Mouse (Mus musculus) thymus, postnatal 10 days (tissue): ENCODE results near the gene Ror1.

Experiments
- DNase-seq, 2 experiments: peaks; one replicate each; pipeline ENCODE4 v3.0.0; 2021; ENCODE audit warnings: low spot score in 2 of 2

Ror1 gene

DNA sequence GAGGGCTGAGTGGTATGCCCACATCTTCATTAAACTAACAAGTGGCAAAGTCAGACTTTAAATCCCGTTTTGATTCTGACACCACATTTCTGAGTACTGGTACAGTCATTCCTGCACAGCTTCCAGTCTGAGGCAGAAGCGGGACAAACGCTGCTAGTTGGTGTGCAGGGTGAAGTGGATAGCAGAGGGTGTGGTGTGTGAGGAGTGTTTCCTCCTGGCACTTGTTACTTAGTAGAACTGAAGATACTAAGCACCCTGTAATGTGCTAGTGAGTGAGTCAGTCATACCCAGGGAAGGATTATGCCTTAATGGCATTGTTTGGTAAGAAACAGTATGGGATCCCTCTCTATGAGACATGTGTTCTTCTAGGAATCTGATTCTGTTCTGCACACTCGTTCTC is 115.7 kb downstream of the Ror1 start:
- no peak for DNase-seq

- DNase-seq, result peak in 1 of 2 experiments; percentile 33
These were observed 119.0 kb downstream of the Ror1 start for GRCm38 (mm10) chr4:100214324-100215215.

GRCm38 (mm10) chr4:100216587-100216986 is 121.0 kb downstream of the Ror1 start:
- DNase-seq, result no peak

DNA sequence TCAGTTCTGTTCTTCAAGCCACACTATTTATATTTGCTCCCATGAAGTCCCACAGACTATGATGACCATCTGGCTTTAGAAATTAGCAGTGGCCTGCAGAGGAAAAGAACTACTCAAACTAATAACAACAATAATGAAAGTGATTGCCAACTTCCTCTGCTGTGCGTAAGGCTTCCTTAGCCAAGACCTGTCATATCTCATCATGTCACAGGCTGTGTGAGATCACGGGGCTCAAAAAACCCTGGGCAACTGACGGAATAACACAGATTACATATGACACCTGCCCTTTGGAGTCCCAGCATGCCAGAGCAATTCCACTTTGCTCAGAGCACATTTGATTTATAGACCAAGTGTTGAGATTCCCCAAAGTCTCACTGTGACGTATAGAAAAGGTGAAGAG is 123.4 kb downstream of the Ror1 start:
- DNase-seq, result no peak

GRCm38 (mm10) chr4:100219599-100219998 is 124.0 kb downstream of the Ror1 start:
- DNase-seq, result no peak

DNA sequence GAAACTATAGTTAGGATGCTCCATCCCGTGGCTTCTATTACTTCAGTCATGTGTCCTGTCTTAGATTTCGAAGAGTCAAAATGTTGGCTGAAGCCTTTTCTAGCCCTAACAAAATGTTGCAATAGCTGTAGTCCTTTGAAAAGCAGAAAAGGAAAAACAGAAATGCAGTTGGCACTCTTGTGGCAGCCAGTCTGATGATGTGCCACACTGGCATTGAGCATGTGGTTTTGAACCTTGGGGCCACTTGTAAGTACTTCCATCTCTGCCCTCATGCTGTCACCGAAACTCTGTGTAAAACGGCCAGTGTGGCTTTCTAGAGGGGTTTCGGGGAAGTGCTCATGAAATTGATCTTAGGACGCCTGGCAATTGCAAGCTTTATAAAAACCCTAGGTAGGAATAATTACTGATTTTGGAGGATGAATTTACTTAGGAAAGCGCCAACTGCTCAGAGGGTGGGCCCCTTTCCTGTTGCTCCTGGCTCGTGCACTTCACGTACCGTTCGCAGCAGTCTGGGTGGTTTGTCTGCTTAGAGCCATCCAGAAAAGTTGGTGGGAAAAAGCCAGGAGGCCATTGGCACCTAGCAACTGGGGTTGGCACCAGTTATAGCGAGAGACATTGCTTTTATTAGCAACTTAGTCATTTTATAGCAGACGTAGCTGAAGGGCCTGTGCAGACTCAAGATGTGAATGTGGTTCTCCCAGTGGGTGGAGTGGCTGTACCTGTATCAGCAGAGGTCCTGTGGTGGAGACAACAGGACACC is 126.6 kb downstream of the Ror1 start:
- DNase-seq, result no peak

DNA sequence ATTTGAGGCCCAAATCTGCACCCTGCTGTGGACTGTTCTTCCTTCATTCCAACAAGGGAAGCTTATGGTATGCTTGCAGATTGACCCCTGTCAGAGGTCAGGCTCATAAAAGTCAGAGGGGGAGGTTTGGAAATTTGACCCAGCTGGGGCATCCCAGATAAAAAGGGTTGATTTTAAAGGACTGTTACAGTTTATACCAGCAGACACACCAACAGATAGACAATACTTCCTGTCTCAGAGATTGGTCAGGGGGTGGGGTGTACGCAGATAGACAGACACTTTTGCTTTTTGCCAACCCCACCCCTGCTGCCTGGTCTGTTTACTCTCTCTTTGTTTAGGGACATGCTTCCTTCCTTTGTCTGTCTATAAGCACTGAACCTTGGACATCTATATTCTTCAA is 127.9 kb downstream of the Ror1 start:
- no peak for DNase-seq

GRCm38 (mm10) chr4:100223965-100224364 is 128.4 kb downstream of the Ror1 start:
- no peak for DNase-seq

DNA sequence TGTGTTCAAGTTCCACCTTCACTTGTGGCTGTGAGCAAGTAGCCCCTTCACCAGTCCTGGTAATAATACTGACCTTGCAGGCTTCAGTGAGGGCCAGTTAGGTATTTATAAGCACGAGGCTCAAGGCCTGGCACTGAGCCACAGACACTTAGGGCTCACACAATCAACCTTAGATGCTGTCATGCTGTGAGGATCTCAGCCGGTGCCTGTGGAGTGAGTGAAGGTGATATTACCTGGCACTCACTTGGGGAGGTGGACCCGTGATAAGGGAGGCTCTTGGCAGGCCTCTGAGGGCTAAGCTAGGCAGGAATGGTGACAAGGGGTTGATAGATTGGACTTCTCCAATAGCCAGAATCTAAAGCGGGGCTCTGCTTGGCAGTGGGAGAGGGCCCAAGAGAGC is 131.0 kb downstream of the Ror1 start:
- no peak for DNase-seq

DNA sequence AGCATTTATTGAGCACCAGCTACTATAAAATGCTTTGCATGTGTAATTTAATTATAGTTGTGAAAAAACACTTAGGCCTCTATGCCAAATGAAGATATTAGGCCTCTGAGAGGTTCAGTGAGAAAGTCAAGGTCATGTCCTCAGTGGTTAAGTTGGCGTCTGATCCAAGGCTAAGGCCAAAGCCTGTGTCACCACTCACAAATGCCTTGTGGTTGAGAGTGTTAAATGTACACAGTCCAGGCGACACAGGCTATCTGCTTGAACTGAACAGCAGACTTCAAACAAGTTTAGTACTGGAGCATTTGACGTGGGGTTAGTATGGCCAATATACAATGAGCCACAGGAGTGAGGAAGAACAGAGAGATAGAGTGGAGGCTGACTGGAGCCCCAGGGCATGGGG is 132.5 kb downstream of the Ror1 start:
- DNase-seq, result no peak

DNA sequence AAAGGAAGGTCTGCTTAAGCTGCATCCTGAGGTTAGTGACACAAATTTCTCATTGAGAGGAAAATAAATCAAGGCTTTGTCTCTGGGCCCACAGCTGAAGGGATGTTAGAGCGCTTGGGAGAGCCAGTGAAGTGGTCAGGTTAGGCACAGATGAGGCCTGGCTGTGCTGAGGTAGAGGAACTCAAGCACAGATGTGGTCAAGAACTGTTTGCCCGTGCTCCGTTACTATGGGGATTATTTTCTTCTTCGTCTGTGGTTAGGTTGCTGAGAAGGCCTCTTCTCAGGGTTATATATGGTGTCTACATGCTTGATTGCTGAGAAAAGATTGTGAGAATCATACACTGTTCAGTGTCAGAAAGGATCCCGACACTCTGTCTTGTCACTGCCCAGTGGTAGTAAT is 134.7 kb downstream of the Ror1 start:
- no peak for DNase-seq

DNA sequence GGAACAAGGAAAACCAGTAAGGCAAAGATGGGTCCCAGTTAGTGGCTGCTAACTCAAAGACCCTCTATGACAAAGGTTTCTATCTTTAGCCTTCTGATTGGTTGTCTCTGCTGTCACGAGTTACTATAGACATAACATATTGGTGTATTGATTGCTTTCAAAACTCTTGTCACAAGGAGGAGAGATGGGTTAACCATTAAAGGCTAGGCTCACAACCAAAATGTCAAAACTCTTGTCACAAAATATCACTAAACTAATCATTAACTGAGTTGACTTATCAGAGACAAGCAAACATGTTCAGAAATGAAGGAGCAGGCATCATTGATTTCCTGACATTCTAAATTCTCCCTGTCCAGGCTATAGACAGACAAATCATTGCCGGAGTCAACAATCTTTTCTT is 135.4 kb downstream of the Ror1 start:
- no peak for DNase-seq

- no peak for DNase-seq
These were observed 136.3 kb downstream of the Ror1 start for GRCm38 (mm10) chr4:100231906-100232305.

DNA sequence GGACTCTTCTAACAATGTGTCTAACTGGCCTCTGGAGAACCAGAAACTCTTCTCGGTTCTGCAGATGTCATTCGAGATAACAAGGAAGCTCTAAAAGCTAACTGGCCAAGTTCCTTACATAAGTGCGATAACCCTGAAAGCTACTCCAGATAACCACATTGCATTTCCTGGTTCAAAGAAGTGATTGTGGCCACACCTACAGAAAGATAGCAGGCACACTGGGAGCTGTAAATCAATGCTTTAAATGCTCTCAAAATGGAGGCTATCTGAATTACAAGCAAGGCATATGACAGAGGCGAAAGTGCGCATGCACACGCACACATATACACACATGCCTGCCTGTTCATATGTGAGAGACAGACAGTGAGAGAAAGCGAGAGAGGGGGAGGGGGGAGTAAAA is 136.9 kb downstream of the Ror1 start:
- DNase-seq, result no peak

DNA sequence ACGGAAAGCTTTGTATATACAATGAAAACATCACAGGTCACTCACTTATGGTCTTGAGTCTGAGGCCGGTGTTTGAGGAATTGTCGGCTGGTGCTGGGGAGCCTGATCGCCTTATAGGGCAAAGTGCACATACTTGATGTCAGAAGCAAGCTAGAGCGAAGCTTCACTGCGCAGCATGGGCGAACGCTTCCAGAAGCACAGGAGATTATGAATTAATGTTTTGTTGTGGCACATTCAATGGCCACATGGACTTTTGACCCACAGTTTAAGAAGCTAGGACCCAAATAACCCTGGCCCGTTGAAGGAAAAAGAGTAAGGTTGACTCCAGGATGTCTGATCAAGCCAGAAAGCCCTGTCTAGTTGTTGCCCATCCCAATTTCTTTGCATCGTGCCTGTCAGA is 138.2 kb downstream of the Ror1 start:
- DNase-seq, result no peak

- no peak for DNase-seq
These were observed 140.7 kb downstream of the Ror1 start for GRCm38 (mm10) chr4:100236339-100236738.

DNA sequence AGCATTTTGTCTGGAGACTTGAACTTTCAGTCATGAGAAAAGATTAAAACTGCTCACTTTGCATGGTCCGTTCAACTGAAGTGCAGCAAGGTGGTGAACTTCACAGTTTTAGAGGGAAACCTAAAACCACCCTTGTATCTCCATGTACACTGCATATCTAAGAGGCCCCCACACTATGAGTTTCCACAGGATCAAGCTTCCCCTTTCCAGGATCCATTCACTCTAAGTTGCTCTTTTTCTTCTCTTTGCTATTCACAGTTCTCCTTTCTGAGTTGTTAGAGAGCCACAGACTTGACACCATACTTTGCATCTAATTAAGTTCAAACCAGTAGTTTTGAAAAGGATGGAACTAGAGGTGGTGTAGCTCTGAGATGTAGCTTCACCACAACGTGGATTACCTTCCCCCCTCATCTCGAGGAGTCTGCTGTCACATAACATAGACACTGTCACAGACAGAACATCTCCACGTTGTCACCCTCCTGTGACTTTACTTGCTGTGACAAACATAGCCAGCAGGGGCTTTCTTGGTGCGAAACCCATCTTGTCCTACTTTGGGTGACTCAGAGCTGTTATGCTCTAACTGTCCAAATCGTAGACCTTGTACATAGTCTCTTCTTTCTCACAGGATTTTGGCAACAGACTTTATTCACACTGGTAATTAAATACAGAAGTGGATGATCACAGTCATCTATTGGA is 146.6 kb downstream of the Ror1 start:
- DNase-seq, result no peak

DNA sequence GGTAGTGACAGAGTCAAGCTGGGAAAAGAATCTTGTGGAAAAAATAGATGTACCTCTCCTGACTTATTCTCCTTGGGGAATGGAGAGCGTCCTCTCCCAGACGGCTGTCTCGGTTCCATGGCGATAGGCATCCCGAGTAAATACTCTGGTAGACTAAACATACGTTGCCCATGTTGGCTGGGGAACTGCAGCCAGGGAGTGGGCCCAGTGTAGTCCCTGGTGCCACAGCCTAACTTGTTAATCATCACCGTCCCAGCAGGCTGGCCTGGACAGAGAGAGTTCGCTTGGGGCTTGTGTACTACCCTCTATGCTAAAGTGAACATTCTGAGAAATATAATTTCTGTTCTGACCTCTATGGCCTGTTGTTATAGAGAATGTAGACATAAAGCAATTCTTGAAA is 148.7 kb downstream of the Ror1 start:
- DNase-seq, result no peak

- no peak for DNase-seq
These were observed 149.1 kb downstream of the Ror1 start for GRCm38 (mm10) chr4:100244701-100245100.

- DNase-seq, result no peak
These were observed 152.2 kb downstream of the Ror1 start for GRCm38 (mm10) chr4:100247826-100248225.

- no peak for DNase-seq
These were observed 152.7 kb downstream of the Ror1 start for GRCm38 (mm10) chr4:100248273-100248672.

- DNase-seq, result no peak
These were observed 155.7 kb downstream of the Ror1 start for GRCm38 (mm10) chr4:100251270-100251669.
